Mouse (Mus musculus) gastrocnemius, adult 2 months (tissue): Measurements from ENCODE around the gene Sync. TPM values are rescaled to one million over a fixed set of nuclear protein-coding genes. Genes with fewer than 3 reads are reported as not detected.

Experiments used
- DNase-seq: peaks from one replicate; pipeline ENCODE4 v3.0.0; 2022
- H3K27ac ChIP-seq: fragments of 200-600 bp; 2 replicates; pipeline ENCODE4 v1.8.1; 2022; ENCODE audit warnings: mild to moderate bottlenecking
- H3K4me3 ChIP-seq: fragments of 200-600 bp; 2 replicates; pipeline ENCODE4 v1.8.1; 2022; ENCODE audit warnings: mild to moderate bottlenecking, moderate library complexity
- CTCF ChIP-seq: fragments of 200-600 bp; IDR thresholded peaks from 2 replicates; pipeline ENCODE4 v1.8.1; 2022; ENCODE audit warnings: antibody characterized with exemption, mild to moderate bottlenecking, moderate library complexity
- intact Hi-C: fragments of 180-260 bp; cut with DNase I; formaldehyde crosslinking; loops from one replicate; pipeline ENCODE4 v1.15.1; 2025
- long read RNA-seq, 2 experiments: library from polyadenylated mRNA; stranded (forward); transcript quantifications; one replicate each; pipeline ENCODE4 v2.0.0; 2021
- total RNA-seq, 2 experiments: library from RNA; stranded (reverse); gene quantifications; 2 replicates each; pipeline ENCODE4 v1.2.3; 2021

Sync gene
- total RNA-seq, result 10 to 100 TPM; 39.9 to 46.5 TPM
- long read RNA-seq, experiment 1, transcript Sync-201 (5 exons, 2,042 nt), result major isoform, 28 of 36 reads
- long read RNA-seq, experiment 1, partial matches to known transcripts, result 5 of 36 reads
- long read RNA-seq, experiment 1, other reads (novel, unspliced or antisense), result 3 of 36 reads
- long read RNA-seq, experiment 2, transcript Sync-201 (5 exons, 2,042 nt), result major isoform, 25 of 32 reads
- long read RNA-seq, experiment 2, partial matches to known transcripts, result 4 of 32 reads
- long read RNA-seq, experiment 2, other reads (novel, unspliced or antisense), result 3 of 32 reads

GRCm38 (mm10) chr4:129287472-129287981, at the start of gene Sync:
TSS of gene Sync (plus strand) at chr4:129287617.
- intact Hi-C loops, result no loop called here
- no peak for TF ChIP-seq CTCF
- H3K27ac ChIP-seq, result peak within 1 kb of the TSS; percentile 98
- peak within 1 kb of the TSS; percentile 78 for H3K4me3 ChIP-seq
- DNase-seq, result peak; percentile 89

DNA sequence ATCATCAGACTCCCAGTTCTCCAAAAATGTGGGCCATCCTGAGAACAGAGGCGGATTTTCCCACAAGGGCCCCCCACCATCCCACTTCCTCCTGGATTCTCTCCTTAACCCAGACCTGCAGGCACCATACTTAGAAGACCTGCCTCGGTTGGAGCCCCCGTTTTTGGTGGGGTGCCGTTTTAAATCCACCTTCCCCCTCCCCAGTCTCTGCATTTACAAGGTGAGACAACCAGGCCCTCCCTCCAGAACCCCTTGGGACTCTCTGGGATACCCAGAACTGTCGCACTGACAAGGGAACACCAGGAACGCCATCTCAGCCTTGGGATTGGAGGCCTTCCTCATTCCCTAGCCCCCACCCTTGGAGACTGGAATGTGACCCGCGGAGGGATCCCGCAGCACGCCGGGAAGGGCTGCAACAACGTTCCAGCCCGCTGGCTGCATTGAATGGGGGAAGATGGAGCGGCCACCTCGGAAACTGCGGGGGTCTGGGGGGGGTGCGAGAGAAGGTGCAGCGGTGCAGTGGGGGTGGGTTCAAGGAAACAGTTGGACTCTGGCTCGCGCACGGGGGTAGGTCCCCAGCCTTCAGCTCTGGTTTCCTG, 49.5 kb upstream of the Sync start:
- intact Hi-C loops, result no loop called here
- no peak overlapping the region; the same call in 1 of the 2 replicates for H3K4me3 ChIP-seq

GRCm38 (mm10) chr4:129238579-129239016, 48.8 kb upstream of the Sync start:
- no peak for TF ChIP-seq CTCF
- intact Hi-C loops, result no loop called here
- Histone ChIP-seq H3K27ac (no peak overlapping the region), H3K4me3 (peak overlapping the region; percentile 72)
- DNase-seq, result no peak

More for the DNA sequence above, 49.5 kb upstream of the Sync start:
- no peak for TF ChIP-seq CTCF
- no peak for DNase-seq
- H3K27ac ChIP-seq, result no peak overlapping the region

DNA sequence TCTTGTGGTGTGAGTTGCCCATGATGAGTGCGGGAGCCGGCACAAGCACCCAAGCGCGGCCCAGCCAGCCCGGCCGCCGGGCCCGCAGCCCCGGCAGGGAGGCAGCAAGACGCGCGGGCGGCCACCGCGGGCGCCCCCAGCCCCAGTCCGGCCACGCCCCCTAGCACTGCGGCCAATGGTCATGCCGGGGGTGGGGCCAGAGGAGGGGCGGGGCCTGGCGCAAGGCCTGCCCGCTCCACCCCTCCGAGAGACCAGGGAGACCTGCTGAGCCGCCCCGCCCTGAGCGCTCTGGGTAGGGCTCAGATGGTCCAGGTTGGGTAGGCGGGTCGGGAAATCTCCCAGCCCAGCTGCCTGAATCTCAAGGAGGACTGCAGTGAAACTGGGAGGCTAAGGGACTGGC, 48.3 kb upstream of the Sync start:
- Histone ChIP-seq H3K27ac (peak overlapping the region; percentile 16; the same call in 1 of the 2 replicates), H3K4me3 (peak overlapping the region; percentile 72)
- intact Hi-C loops, result no loop called here
- TF ChIP-seq CTCF, result no peak
- peak; percentile 75 for DNase-seq

GRCm38 (mm10) chr4:129241898-129242297, 45.5 kb upstream of the Sync start:
- no peak for TF ChIP-seq CTCF
- intact Hi-C loops, result no loop called here
- no peak for DNase-seq
- no peak overlapping the region for H3K4me3 ChIP-seq
- H3K27ac ChIP-seq, result no peak overlapping the region

DNA sequence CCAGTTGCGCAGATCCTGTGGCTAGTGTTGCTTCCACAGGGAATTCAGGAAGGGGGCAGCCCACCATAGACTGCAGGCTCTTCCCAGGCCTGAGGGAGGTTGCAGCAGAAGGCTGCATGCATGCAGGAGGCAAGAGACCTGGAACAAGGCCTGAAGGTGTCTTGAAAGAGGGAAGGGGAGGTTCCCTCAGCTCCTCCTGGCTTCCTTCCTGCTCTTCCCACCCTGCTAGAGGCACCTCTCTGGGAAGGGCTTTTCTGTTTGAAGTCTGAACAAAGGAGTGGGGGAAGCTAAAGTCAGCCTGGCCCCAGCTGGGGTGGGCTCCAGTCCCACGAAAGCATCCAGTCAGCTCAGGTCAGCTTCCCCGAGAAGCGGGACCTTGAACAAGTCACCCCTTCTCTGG, 45.1 kb upstream of the Sync start:
- no peak for TF ChIP-seq CTCF
- H3K27ac ChIP-seq, result no peak overlapping the region
- DNase-seq, result no peak
- H3K4me3 ChIP-seq, result no peak overlapping the region
- intact Hi-C loops, result no loop called here

GRCm38 (mm10) chr4:129242761-129243160, 44.7 kb upstream of the Sync start:
- H3K4me3 ChIP-seq, result no peak overlapping the region
- no peak overlapping the region for H3K27ac ChIP-seq
- TF ChIP-seq CTCF, result no peak
- no peak for DNase-seq
- intact Hi-C loops, result no loop called here

- intact Hi-C loops, result no loop called here
- no peak for DNase-seq
- H3K27ac ChIP-seq, result no peak overlapping the region
- TF ChIP-seq CTCF, result no peak
- no peak overlapping the region for H3K4me3 ChIP-seq
Observed at GRCm38 (mm10) chr4:129244802-129245201, 42.6 kb upstream of the Sync start.

DNA sequence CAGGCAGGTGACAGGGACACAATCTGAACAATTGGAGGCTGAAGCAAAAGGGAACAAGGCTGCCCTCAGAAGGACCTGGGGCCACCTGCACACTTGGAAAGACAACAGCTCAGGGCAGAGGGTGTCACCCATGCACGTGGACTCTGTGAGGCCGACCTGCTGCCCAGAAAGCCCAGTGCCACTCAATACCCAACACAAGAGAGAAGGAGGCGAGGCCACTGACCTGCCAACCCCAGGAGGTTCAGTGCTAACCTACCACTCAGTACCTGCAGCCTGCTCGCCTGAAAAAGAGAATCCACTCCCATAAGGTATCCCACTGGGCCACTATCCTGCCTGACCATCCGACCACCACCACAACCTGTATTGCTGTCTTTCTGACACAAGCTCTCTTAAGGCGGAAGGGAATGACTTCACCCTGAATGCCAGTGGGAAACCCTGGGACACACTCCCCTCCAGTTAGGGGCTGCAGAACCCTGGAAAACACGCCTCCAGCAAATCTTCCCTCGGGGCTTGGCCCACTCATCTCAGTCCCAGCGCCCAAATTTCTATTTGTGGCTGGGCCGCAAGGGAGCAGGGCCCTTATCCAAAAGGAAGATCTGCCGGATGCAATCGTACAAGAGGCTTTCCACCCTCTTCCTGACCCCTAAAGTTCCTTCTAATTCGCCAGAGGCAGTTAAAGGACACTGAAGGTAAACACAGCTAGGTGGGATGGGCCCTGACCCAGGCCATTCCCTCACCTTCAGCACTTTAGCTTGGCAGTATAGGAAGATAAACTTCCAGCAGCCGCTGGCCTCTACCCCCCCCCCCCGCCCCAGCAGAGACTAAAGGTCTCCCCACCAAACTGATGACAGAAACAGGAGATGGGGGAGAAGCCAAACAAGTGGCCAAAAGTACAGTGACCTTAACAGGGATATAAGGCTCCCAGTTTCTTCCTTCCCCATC, 40.8 kb upstream of the Sync start:
- no peak for TF ChIP-seq CTCF
- intact Hi-C loops, result no loop called here
- DNase-seq, result no peak
- Histone ChIP-seq H3K27ac (peak overlapping the region; percentile 81), H3K4me3 (peak overlapping the region; percentile 85)

- Histone ChIP-seq H3K27ac (peak overlapping the region; percentile 81), H3K4me3 (peak overlapping the region; percentile 85)
- intact Hi-C loops, result no loop called here
- DNase-seq, result no peak
- TF ChIP-seq CTCF, result no peak
Observed at GRCm38 (mm10) chr4:129247381-129248242, 39.8 kb upstream of the Sync start.

GRCm38 (mm10) chr4:129248243-129248767, 39.1 kb upstream of the Sync start:
- intact Hi-C loops, result no loop called here
- no peak for TF ChIP-seq CTCF
- H3K27ac ChIP-seq, result peak overlapping the region; percentile 81

DNA sequence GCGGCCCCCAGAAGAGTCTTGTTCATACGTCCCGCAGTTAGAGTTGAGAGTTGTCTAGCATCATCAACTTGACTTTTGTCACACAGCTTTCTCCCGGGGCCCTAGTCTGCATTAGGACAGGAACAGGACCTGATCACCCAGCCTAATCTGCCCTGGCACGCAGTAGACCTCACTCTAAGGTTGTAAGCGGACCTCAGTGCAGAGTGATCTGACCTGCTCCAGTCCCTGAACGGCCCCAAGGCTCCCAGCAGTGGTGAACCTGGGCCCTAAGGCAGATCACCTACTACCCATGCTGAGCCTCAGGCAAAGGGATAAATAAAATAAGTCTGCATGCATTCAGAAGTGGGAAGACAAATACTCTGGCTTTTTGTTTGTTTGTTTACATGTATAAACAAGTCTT, 38.1 kb upstream of the Sync start:
- no peak for DNase-seq
- intact Hi-C loops, result no loop called here
- Histone ChIP-seq H3K27ac (no peak overlapping the region), H3K4me3 (no peak overlapping the region)
- TF ChIP-seq CTCF, result no peak

More at GRCm38 (mm10) chr4:129248243-129248767, 39.1 kb upstream of the Sync start:
- peak overlapping the region; percentile 85 for H3K4me3 ChIP-seq
- no peak for DNase-seq
